Mouse (Mus musculus) cortical plate, adult 2 months (tissue): ENCODE measurements at regions not wholly inside any gene's neighbourhood (a gene's known extent, or its start where the extent isn't known, plus 50 kb on each side); places are given as distances from the start of the nearest gene placed in this dataset.
"Not testable (repeated sequence)": the region's sequence is repeated elsewhere in the genome, so short reads cannot be mapped to it uniquely, and the experiment has no call there.

Experiments
- H3K27ac ChIP-seq: fragments of 200-500 bp; 2 replicates; pipeline ENCODE4 v1.5.1; 2012; ENCODE audit warnings: low read length, control low read depth, inconsistent platforms; ENCODE audit not compliant: insufficient read depth
- H3K4me1 ChIP-seq: fragments of 200-500 bp; 2 replicates; pipeline ENCODE4 v1.6.1; 2011; ENCODE audit warnings: low read length; ENCODE audit not compliant: control insufficient read depth, insufficient read depth
- H3K4me3 ChIP-seq: fragments of 200-500 bp; 2 replicates; pipeline ENCODE4 v1.5.1; 2011; ENCODE audit warnings: mild to moderate bottlenecking, low read length, control low read depth; ENCODE audit not compliant: insufficient read depth
- CTCF ChIP-seq: fragments of 200-500 bp; IDR thresholded peaks from 2 replicates; pipeline ENCODE4 v1.5.1; 2011; ENCODE audit warnings: mild to moderate bottlenecking, control low read depth, low read length; ENCODE audit not compliant: insufficient read depth; ENCODE audit errors: extremely low read depth
- POLR2A ChIP-seq: fragments of 200-500 bp; IDR thresholded peaks from 2 replicates; pipeline ENCODE4 v1.6.1; 2011; ENCODE audit warnings: mild to moderate bottlenecking, low read length, control low read depth; ENCODE audit not compliant: insufficient read depth; ENCODE audit errors: extremely low read depth

DNA sequence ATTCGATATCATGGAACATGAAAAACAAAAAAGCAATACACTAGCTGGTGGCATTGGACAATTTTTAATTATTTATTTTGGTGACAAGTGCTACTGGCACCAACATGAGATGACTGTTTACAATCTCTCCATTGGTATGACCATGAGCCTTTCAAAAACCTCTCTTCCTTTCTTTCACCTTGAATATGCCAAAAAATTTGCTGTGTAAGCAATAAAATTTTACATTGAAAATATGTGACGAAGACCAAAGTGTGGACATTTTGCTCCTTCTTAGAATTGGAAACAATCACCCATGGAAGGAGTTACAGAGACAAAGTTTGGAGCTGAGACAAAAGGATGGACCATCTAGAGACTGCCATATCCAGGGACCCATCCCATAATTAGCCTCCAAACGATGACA lies 83.4 kb upstream of the Gm49339 start:
- H3K4me3 ChIP-seq, H3K4me1 ChIP-seq, H3K27ac ChIP-seq: not testable (repeated sequence)

DNA sequence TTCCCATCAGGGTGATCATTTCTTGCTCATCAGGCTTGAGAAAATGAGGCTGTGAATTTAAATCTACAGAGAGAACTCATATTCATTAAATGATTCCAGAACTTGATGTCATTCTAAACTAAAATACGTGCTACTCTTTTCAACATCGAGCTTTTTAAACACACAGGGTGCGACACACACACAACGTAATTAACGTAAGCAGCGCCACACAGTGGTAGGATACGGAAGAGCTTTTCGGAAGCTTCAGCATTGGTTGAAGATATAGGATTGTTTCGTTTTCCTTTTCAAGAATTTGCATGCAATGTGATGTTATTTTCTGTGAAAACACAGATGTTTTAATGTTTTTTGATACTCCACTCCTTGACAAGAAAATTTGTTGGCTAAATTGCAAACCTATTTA lies 75.3 kb upstream of the Gm49339 start:
- no peak for TF ChIP-seq POLR2A
- peak; percentile 72 for TF ChIP-seq CTCF
- no peak overlapping the region for H3K27ac ChIP-seq
- no peak overlapping the region for H3K4me3 ChIP-seq
- no peaks in the 10 kb centered on the region for H3K4me1 ChIP-seq

DNA sequence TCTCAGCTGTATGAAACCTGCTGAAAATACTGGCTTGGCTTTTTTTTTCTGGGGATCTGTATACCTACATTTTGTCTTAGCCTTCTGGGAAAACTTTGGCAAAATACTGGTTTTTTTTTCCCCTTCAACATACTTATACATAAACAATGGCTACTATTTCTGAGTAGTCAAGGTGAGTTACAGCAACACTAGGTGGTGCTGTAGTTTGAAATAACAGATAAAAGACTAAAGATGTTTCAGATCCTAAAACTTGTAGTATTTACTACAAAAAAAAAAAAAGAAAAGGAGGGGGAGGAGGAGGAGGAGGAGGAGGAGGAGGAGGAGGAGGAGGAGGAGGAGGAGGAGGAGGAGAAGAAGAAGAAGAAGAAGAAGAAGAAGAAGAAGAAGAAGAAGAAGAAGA lies 67.6 kb upstream of the Gm49339 start:
- Histone ChIP-seq H3K4me3 (no peak overlapping the region), H3K27ac (no peak overlapping the region), H3K4me1 (no peaks in the 10 kb centered on the region)
- TF ChIP-seq CTCF (no peak), POLR2A (no peak)

DNA sequence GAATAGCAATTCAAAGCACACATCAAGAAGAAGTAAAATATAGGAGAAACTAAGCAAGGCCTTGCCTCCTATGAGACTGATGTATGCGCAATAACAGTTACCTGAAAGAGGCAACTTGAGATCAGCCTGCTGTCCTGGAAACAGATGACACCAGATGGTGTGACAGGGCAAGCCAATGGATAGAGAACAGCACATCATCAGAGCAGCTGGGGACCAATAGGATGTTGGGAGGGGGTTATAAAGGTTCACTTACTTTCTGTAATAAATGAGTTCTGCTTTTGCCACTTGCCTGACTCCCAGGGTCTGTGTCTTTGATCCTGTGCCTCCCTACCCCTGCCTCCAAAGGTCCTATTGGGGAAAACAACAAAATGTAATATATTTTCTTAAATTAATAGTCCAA lies 65.9 kb upstream of the Gm49339 start:
- no peak overlapping the region for H3K27ac ChIP-seq
- TF ChIP-seq POLR2A (no peak), CTCF (no peak)
- H3K4me3 ChIP-seq: no peak overlapping the region
- H3K4me1 ChIP-seq: no peaks in the 10 kb centered on the region

DNA sequence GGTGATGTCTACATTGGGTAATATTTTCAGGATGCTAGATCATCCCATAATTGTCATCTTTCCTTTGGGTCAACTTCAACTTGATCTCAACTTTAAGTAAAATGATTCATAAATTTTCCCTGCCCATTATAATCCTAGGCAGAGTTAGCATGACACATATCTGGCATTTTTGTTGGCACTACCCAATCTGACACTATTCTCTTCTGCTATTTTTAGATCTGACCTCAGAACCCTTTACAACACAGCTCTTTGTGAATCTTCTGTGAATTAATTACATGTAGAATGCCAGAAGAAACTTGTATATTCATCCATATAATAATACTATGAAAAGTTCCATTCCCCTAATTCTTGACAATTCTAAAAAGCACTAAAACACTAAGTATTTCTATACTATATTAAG lies 63.7 kb upstream of the Gm49339 start:
- Histone ChIP-seq H3K4me3 (no peak overlapping the region), H3K27ac (no peak overlapping the region), H3K4me1 (no peaks in the 10 kb centered on the region)
- TF ChIP-seq CTCF (no peak), POLR2A (no peak)

DNA sequence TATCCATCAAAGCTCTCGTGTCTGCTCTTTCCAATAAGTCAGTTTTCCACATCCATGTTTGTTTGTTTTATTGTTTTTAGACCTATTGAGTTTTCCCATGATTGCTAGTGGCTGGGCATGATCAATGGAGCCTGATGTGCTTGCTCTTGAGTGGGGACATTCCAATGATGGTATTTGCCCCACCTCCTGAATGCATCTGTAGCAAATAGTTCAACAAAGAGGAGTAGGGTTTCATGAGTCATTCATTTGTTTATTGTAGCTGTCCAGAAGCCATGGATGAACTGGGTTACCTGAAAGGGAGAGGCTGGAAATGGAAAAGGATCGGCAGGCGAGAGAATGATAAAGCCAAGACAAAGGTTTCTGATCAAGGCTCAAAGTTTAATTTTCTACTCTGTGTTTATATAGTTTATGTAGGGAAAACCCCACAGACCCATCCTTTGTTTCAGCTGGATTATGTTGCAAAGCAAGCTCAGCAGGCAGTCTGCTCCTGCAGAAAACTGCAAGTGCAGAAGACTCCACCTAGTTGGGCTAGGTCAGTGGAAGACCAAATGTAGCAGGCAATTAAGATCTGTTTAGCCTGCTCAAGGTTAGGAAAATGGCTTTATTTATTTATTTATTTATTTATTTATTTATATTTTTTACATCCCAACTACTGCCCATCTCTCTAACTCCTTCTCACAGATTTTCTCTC lies 63.0 kb upstream of the Gm49339 start:
- TF ChIP-seq POLR2A (no peak), CTCF (no peak)
- no peak overlapping the region for H3K4me3 ChIP-seq
- H3K27ac ChIP-seq: no peak overlapping the region
- no peaks in the 10 kb centered on the region for H3K4me1 ChIP-seq

DNA sequence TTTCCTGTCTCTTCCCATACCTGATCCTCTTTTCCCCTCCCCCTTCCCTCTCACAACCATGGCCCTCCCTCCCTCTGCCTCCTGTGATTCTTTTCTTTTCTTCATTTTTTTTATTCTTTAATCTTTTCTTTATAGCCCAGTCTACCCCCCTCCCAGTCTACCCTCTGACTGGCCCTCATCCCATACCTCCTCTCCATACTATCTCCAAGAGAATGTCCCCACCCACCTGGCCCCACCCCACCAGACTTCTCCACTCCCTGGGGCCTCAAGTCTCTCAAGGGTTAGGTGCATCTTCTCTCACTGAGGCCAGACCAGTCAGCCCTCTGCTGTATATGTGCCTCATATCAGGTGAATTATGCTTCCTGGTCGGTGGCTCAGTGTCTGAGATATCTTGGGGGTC lies 61.9 kb upstream of the Gm49339 start:
- TF ChIP-seq POLR2A: no peak
- TF ChIP-seq CTCF: no peak
- Histone ChIP-seq H3K27ac (no peak overlapping the region), H3K4me1 (no peaks in the 10 kb centered on the region), H3K4me3 (no peak overlapping the region)

DNA sequence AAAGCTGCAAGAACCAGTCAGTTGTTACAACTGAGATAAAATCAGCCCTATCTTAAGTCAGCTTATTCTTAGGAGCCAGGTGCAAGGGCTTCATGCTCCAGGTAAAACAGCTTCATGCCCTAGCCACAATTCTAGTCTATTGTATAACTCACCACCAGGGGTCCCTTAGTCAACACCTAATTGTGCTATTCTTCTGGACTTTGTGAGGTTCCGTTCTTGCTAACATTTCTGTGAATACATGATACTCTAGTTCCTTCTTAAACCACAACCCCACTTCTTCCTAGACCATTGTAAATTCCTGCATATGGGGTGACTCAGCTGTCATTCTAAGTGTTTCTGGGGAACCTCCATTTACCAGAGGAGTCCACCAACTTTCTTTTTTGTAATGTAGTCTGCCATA lies 57.9 kb upstream of the Gm49339 start:
- Histone ChIP-seq H3K4me1 (no peaks in the 10 kb centered on the region), H3K27ac (no peak overlapping the region), H3K4me3 (no peak overlapping the region)
- TF ChIP-seq POLR2A: no peak
- no peak for TF ChIP-seq CTCF
